Mouse (Mus musculus) stomach, postnatal 0 days (tissue): ENCODE measurements around the gene Syt10.

Source experiments
- CTCF ChIP-seq: IDR thresholded peaks from 2 replicates; pipeline ENCODE4 v1.5.1; 2016; ENCODE audit warnings: antibody characterized with exemption, low read depth, mild to moderate bottlenecking, moderate library complexity
- EP300 ChIP-seq: optimal IDR thresholded peaks from 2 replicates; pipeline ENCODE3; 2016; ENCODE audit warnings: antibody characterized with exemption

DNA sequence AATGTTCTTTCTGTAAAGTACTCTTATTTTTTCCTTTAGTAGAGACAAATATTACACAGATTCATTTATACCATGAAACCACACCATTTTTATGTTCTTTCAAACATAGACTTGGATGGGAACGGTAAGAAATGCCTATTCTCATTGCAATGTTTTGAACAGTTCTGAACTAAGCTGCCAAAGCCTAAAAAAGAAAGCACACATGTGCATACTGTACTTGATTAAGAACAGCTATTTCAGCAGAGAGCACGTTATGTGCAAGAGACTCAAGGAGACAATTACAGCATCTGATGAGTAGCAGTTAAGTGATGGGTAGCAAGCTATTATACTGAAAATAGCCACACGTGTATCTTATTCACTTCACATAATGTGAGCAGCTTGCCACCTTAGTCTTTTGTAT is 108.0 kb downstream of the Syt10 start:
- TF ChIP-seq CTCF: no peak
- no peak for TF ChIP-seq EP300
